Mouse (Mus musculus) heart, embryonic 15.5 days (tissue): ENCODE data around the gene Gnl2. TPM values are rescaled to one million over a fixed set of nuclear protein-coding genes. Genes with fewer than 3 reads are reported as not detected.

Source experiments
- ATAC-seq: fragments of 200-750 bp; cut with Nextera tagmentation; replicated peaks from 2 replicates; pipeline ENCODE4 v1.8.0; 2017; ENCODE audit warnings: low read depth, moderate TSS enrichment; ENCODE audit not compliant: insufficient number of reproducible peaks, insufficient read depth, low FRiP score
- H3K27ac ChIP-seq: fragments of 300-500 bp; sonication (generic); 2 replicates; pipeline ENCODE4 v1.5.1; 2015; ENCODE audit warnings: mild to moderate bottlenecking, inconsistent platforms
- H3K27me3 ChIP-seq: fragments of 300-500 bp; sonication (generic); 2 replicates; pipeline ENCODE4 v1.6.1; 2015; ENCODE audit warnings: inconsistent platforms
- H3K36me3 ChIP-seq: fragments of 300-500 bp; sonication (generic); 2 replicates; pipeline ENCODE4 v1.6.1; 2015; ENCODE audit warnings: mild to moderate bottlenecking, inconsistent platforms
- H3K4me1 ChIP-seq: fragments of 300-500 bp; sonication (generic); replicated peaks from 2 replicates; pipeline ENCODE4 v1.6.1; 2015; ENCODE audit warnings: inconsistent platforms
- H3K4me2 ChIP-seq: fragments of 300-500 bp; sonication (generic); 2 replicates; pipeline ENCODE4 v1.6.1; 2015; ENCODE audit warnings: inconsistent platforms, mild to moderate bottlenecking, moderate library complexity
- H3K4me3 ChIP-seq: fragments of 300-500 bp; sonication (generic); 2 replicates; pipeline ENCODE4 v1.5.1; 2015; ENCODE audit warnings: mild to moderate bottlenecking, inconsistent platforms
- H3K9ac ChIP-seq: fragments of 300-500 bp; sonication (generic); 2 replicates; pipeline ENCODE4 v1.6.1; 2015; ENCODE audit warnings: mild to moderate bottlenecking, inconsistent platforms
- H3K9me3 ChIP-seq: fragments of 300-500 bp; sonication (generic); replicated peaks from 2 replicates; pipeline ENCODE4 v1.6.1; 2016; ENCODE audit warnings: inconsistent platforms
- WGBS: fragments of 180-500 bp; shearing (Covaris S2); methylation state at CpG from one replicate; pipeline ENCODE4 v1.1.7; 2015; ENCODE audit warnings: mixed read lengths; 5-methylcytosine and 5-hydroxymethylcytosine counted together
- polyA plus RNA-seq: library from polyadenylated mRNA; unstranded; fragments of >200 nt; fragmentation: Nextera tagmentation; extraction: Ambion mirVana; gene quantifications from 2 replicates; pipeline ENCODE4 v1.2.1, GENCODE M21; 2015

The Gnl2 gene
- polyA plus RNA-seq, 1 experiment from 2014 or later, result 52.1 TPM

- Histone ChIP-seq H3K36me3 (peaks cover 17% of the 10 kb centered on the region), H3K27me3 (no peaks in the 10 kb centered on the region), H3K4me2 (no peak overlapping the region), H3K27ac (no peak overlapping the region), H3K4me1 (no peaks in the 10 kb centered on the region), H3K9me3 (no peaks in the 10 kb centered on the region), H3K4me3 (no peak overlapping the region), H3K9ac (no peak overlapping the region)
- no peak for ATAC-seq
- WGBS, result 79% methylated on average over 5 of the region's 5 CpGs
Observed at GRCm38 (mm10) chr4:125096066-125096465, 79.7 kb downstream of the Gnl2 start.

- no peaks in the 10 kb centered on the region for H3K9me3 ChIP-seq
- no peaks in the 10 kb centered on the region for H3K27me3 ChIP-seq
- no peak overlapping the region for H3K9ac ChIP-seq
- no peak overlapping the region for H3K27ac ChIP-seq
- H3K4me2 ChIP-seq, result no peak overlapping the region
- no peak for ATAC-seq
- WGBS, result 85% methylated on average over 4 of the region's 4 CpGs
- no peak overlapping the region for H3K4me3 ChIP-seq
- no peaks in the 10 kb centered on the region for H3K4me1 ChIP-seq
- peaks cover 7% of the 10 kb centered on the region for H3K36me3 ChIP-seq
Observed at GRCm38 (mm10) chr4:125097412-125097811, 81.0 kb downstream of the Gnl2 start.

- Histone ChIP-seq H3K4me3 (no peak overlapping the region), H3K4me2 (no peak overlapping the region), H3K36me3 (no peaks in the 10 kb centered on the region; the same call in 1 of the 2 replicates), H3K9me3 (no peaks in the 10 kb centered on the region), H3K27me3 (no peaks in the 10 kb centered on the region), H3K9ac (no peak overlapping the region), H3K4me1 (no peaks in the 10 kb centered on the region), H3K27ac (no peak overlapping the region)
- ATAC-seq, result no peak
- 13% methylated on average over 8 of the region's 8 CpGs for WGBS
Observed at GRCm38 (mm10) chr4:125099458-125099857, 83.1 kb downstream of the Gnl2 start.

GRCm38 (mm10) chr4:125101334-125101733, 84.9 kb downstream of the Gnl2 start:
- H3K4me3 ChIP-seq, result no peak overlapping the region
- H3K27me3 ChIP-seq, result no peaks in the 10 kb centered on the region
- H3K36me3 ChIP-seq, result no peaks in the 10 kb centered on the region; the same call in 1 of the 2 replicates
- H3K9me3 ChIP-seq, result no peaks in the 10 kb centered on the region
- no peaks in the 10 kb centered on the region for H3K4me1 ChIP-seq
- H3K9ac ChIP-seq, result no peak overlapping the region
- 71% methylated on average over 13 of the region's 13 CpGs for WGBS
- H3K27ac ChIP-seq, result no peak overlapping the region
- H3K4me2 ChIP-seq, result no peak overlapping the region
- ATAC-seq, result no peak

Other genes starting within 250 kb of the Gnl2 start
- 10.1 and 10.6 TPM in 2 replicates for gene Mtf1, start 214.5 kb upstream of the Gnl2 start, polyA plus RNA-seq
- gene Yrdc, start 165.9 kb upstream of the Gnl2 start, polyA plus RNA-seq, result 20.4 and 23.8 TPM in 2 replicates
- gene 1110065P20Rik, start 165.4 kb upstream of the Gnl2 start, polyA plus RNA-seq, result 40.3 and 43.9 TPM in 2 replicates
- 0.16 TPM in 1 of 2 replicates, not detected in the other for gene Maneal, start 154.4 kb upstream of the Gnl2 start, polyA plus RNA-seq
- gene Epha10, start 135.7 kb upstream of the Gnl2 start, polyA plus RNA-seq, result 0.10 TPM in 1 of 2 replicates, not detected in the other
- 8.2 and 9.7 TPM in 2 replicates for gene 9930104L06Rik, start 79.5 kb upstream of the Gnl2 start, polyA plus RNA-seq
- gene Cdca8, start 77.3 kb upstream of the Gnl2 start, polyA plus RNA-seq, result 106 and 111 TPM in 2 replicates
- gene Rspo1, start 30.2 kb upstream of the Gnl2 start, polyA plus RNA-seq, result 6.6 and 9.9 TPM in 2 replicates
- gene Dnali1, start 49.1 kb downstream of the Gnl2 start, polyA plus RNA-seq, result 0.16 and 0.39 TPM in 2 replicates
- gene Snip1, start 50.1 kb downstream of the Gnl2 start, polyA plus RNA-seq, result 16.1 and 20.1 TPM in 2 replicates
- 36.7 and 38.0 TPM in 2 replicates for gene Meaf6, start 68.5 kb downstream of the Gnl2 start, polyA plus RNA-seq
- gene Zc3h12a, start 111.3 kb downstream of the Gnl2 start, polyA plus RNA-seq, result 0.59 and 0.96 TPM in 2 replicates